Mouse (Mus musculus) midbrain, embryonic 10.5 days (tissue): ENCODE data around the gene Aldh8a1. TPM values are rescaled to one million over a fixed set of nuclear protein-coding genes. Genes with fewer than 3 reads are reported as not detected.

Source experiments
- DNase-seq: peaks from one replicate; pipeline ENCODE4 v3.0.0-alpha.2; 2017; ENCODE audit warnings: low spot score
- H3K27ac ChIP-seq: fragments of 300-500 bp; sonication (generic); replicated peaks from 2 replicates; pipeline ENCODE4 v1.5.1; 2016; ENCODE audit warnings: mild to moderate bottlenecking
- H3K27me3 ChIP-seq: fragments of 300-500 bp; sonication (generic); 2 replicates; pipeline ENCODE4 v1.6.1; 2016; ENCODE audit warnings: low read depth, mild to moderate bottlenecking; ENCODE audit not compliant: poor library complexity, severe bottlenecking
- H3K36me3 ChIP-seq: fragments of 300-500 bp; sonication (generic); 2 replicates; pipeline ENCODE4 v1.6.1; 2016; ENCODE audit warnings: mild to moderate bottlenecking, moderate library complexity
- H3K4me1 ChIP-seq: fragments of 300-500 bp; sonication (generic); 2 replicates; pipeline ENCODE4 v1.6.1; 2016
- H3K4me3 ChIP-seq: fragments of 300-500 bp; sonication (generic); 2 replicates; pipeline ENCODE4 v1.5.1; 2016; ENCODE audit warnings: mild to moderate bottlenecking, moderate library complexity
- H3K9me3 ChIP-seq: fragments of 300-500 bp; sonication (generic); replicated peaks from 2 replicates; pipeline ENCODE4 v1.6.1; 2016; ENCODE audit warnings: mild to moderate bottlenecking
- WGBS: fragments of 180-500 bp; shearing (Covaris S2); methylation state at CpG from one replicate; pipeline ENCODE4 v1.1.7; 2016; 5-methylcytosine and 5-hydroxymethylcytosine counted together
- polyA plus RNA-seq: library from polyadenylated mRNA; unstranded; fragments of >200 nt; fragmentation: Nextera tagmentation; extraction: Ambion mirVana; gene quantifications from 2 replicates; pipeline ENCODE4 v1.2.1, GENCODE M21; 2016

The Aldh8a1 gene
- polyA plus RNA-seq, 1 experiment from 2014 or later: 0.12 TPM

DNA sequence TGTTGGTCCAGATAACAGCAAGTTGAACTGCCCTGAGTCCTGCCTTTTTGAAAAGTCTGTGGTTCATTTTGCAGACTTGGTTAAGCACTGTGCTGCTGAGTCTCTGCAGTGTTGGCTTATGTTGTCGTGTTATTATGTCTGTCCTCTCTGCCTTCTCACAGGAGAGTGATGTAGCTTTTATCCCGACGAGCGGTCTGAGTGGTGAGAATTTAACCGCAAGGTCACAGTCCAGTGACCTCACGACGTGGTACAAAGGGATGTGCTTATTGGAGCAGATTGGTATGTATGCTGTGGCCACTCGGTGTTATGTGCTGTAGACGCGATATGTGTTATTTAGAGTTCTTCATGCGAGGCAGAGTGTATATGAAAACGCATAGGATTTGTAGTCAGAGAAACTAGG lies 25.3 kb upstream of the Aldh8a1 start:
- WGBS: 66% methylated on average over 12 of the region's 12 CpGs
- H3K9me3 ChIP-seq: no peaks in the 10 kb centered on the region
- peaks cover 79% of the 10 kb centered on the region for H3K36me3 ChIP-seq
- H3K4me3 ChIP-seq: no peak overlapping the region
- DNase-seq: no peak
- peaks cover 4% of the 10 kb centered on the region; the same call in 1 of the 2 replicates for H3K4me1 ChIP-seq
- no peaks in the 10 kb centered on the region for H3K27me3 ChIP-seq
- H3K27ac ChIP-seq: no peak overlapping the region

DNA sequence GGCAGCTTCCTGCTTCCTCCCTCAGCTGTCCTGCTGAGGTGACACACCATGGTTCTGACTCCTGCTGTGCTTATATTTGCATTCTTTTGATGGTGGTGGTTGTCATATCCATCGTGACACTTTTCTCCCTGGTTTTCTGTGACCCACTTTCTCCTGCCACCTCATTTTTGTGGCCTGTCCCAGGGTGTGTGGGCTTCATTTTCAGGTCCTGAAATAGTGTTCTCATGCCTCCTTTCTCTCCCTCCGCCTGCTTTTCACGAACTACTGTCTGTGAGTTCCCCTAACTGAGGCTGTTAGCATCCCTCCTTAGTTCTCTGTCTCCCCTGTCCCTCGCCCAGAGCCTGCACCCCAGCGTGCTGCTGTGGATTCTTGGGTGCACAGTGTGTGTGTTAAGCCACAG lies 23.2 kb upstream of the Aldh8a1 start:
- H3K36me3 ChIP-seq: peaks cover 86% of the 10 kb centered on the region
- no peak overlapping the region for H3K4me3 ChIP-seq
- DNase-seq: no peak
- 71% methylated on average over 5 of the region's 5 CpGs for WGBS
- no peaks in the 10 kb centered on the region for H3K9me3 ChIP-seq
- no peaks in the 10 kb centered on the region for H3K27me3 ChIP-seq
- no peak overlapping the region for H3K27ac ChIP-seq
- H3K4me1 ChIP-seq: peaks cover 4% of the 10 kb centered on the region; the same call in 1 of the 2 replicates

DNA sequence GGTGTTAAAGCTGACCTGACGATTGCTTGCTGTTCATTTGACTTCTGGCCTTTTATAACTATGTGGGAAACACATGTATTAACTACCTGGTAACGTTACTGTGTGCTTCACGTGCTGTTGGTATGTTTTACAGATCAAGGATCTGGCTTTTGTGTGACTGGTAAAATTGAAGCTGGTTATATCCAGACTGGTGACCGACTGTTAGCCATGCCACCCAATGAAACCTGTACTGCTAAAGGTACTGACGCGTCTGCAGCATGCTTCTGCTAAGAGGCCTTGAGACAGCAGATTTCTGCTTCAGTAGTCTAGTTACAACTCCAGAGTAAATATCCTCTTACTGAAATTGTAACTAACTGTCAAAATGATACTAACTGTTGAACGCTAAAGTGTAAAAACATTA lies 22.6 kb upstream of the Aldh8a1 start:
- Histone ChIP-seq H3K4me3 (no peak overlapping the region), H3K27me3 (no peaks in the 10 kb centered on the region), H3K9me3 (no peaks in the 10 kb centered on the region), H3K27ac (no peak overlapping the region), H3K4me1 (peaks cover 4% of the 10 kb centered on the region; the same call in 1 of the 2 replicates), H3K36me3 (peaks cover 89% of the 10 kb centered on the region)
- whole genome bisulfite sequencing: 98% methylated on average over 7 of the region's 7 CpGs
- no peak for DNase-seq

DNA sequence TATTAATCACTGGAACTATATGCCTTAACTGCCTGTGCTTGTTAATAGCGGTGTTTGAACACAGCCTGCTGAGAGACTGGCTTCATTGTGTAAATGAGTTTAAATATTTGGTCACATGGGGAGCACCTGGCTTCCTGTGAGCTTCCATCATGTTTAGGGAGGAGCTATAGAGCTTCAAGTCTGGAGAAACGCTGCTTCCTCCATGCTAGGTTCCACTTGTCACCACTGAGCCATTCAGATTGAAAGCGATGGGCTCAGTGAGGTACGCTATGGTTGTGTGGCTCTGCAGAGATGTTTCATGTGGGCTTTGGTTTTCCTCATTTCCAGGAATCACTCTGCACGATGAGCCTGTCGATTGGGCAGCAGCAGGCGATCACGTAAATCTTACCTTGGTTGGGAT lies 19.1 kb upstream of the Aldh8a1 start:
- no peak for DNase-seq
- H3K27ac ChIP-seq: no peak overlapping the region
- WGBS: 91% methylated on average over 8 of the region's 8 CpGs
- no peaks in the 10 kb centered on the region for H3K27me3 ChIP-seq
- H3K4me3 ChIP-seq: no peak overlapping the region
- H3K36me3 ChIP-seq: peaks cover 88% of the 10 kb centered on the region
- no peaks in the 10 kb centered on the region for H3K9me3 ChIP-seq
- H3K4me1 ChIP-seq: no peaks in the 10 kb centered on the region

DNA sequence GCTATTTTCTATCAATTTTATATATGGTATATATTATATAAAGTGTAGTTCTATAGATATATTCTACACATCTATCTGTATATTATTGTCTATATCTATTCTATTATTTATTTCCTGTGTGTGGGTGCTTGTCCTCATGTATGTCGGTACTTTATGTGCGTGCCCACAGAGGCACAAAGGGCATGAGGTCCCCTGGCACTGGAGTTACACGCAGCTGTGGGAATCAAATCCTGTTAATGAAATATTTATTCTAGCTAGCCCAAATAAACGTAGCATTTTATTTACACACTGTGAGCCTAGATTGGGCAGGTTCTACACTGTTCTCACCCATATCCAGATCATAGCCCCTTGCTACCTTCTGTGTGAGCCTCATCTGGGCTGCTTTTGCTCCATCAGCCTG lies 18.0 kb upstream of the Aldh8a1 start:
- no peaks in the 10 kb centered on the region for H3K27me3 ChIP-seq
- peaks cover 88% of the 10 kb centered on the region for H3K36me3 ChIP-seq
- DNase-seq: no peak
- H3K27ac ChIP-seq: no peak overlapping the region
- no peaks in the 10 kb centered on the region for H3K9me3 ChIP-seq
- no peaks in the 10 kb centered on the region for H3K4me1 ChIP-seq
- H3K4me3 ChIP-seq: no peak overlapping the region
- 93% methylated on average over 4 of the region's 4 CpGs for WGBS

DNA sequence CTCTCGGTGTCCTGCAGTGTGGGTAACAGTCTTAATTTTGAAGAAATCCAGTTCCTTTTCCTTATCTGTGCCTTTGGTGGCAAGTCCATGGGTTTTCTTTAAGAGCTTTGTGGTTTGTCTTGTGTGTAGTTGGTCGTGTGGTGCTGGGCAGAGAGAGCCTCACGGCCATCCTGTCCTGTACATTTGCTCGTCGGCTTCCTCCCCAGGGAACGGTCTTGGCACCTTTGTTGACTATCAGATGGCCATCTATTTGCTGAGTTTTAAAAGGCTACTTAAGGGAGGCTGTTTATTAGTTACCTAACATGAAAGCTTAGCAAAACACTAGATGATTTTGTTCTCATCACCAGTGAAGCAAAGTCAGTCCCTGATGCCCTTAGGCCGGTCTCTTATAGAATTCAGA lies 15.2 kb upstream of the Aldh8a1 start:
- no peak for DNase-seq
- Histone ChIP-seq H3K4me1 (no peaks in the 10 kb centered on the region), H3K27me3 (no peaks in the 10 kb centered on the region), H3K4me3 (no peak overlapping the region), H3K27ac (no peak overlapping the region), H3K9me3 (no peaks in the 10 kb centered on the region), H3K36me3 (peaks cover 90% of the 10 kb centered on the region)
- WGBS: 89% methylated on average over 7 of the region's 7 CpGs

DNA sequence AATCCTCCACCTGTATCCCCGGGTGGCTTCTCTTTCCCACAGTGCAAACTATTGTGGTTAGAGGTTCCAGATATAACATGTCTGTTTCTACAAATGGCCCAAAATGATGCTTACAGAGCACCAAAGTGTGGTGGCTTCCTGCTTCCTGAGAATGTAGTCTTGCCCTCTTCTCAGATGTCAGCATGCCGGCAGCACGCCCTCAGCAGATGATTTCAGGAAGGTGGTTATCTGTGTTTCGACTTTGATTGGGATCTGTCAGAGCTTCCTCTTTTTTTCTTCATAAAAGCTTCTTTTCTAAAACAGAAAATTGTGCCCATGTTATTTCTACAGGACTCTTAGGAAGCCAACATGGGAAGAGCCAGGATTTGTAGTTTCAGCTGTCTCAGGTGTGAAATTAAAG lies 13.8 kb upstream of the Aldh8a1 start:
- no peak overlapping the region for H3K27ac ChIP-seq
- DNase-seq: no peak
- peaks cover 95% of the 10 kb centered on the region for H3K36me3 ChIP-seq
- WGBS: 92% methylated on average over 4 of the region's 4 CpGs
- no peaks in the 10 kb centered on the region for H3K9me3 ChIP-seq
- H3K27me3 ChIP-seq: no peaks in the 10 kb centered on the region
- H3K4me1 ChIP-seq: no peaks in the 10 kb centered on the region
- no peak overlapping the region for H3K4me3 ChIP-seq

DNA sequence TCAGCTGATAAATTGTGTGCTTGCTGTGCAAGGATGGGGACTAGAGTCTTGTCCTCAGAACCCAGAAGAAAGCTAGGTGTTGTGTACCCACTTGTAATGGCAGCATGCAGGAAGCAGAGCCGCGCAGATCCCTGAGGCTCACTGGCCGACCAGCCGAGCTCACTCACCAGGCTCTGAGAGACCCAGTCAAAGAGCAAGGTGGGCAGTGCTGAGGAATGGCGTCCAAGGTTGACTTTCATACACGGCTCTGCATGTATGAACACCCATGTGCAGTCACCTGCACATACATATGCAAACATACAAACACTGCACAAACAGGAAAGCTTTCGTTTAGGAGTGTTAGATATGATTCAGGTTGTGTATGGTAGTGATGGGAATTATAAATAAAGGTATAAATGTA lies 12.1 kb upstream of the Aldh8a1 start:
- no peaks in the 10 kb centered on the region for H3K9me3 ChIP-seq
- WGBS: 92% methylated on average over 7 of the region's 7 CpGs
- peaks cover 96% of the 10 kb centered on the region for H3K36me3 ChIP-seq
- H3K27ac ChIP-seq: no peak overlapping the region
- H3K4me1 ChIP-seq: peaks cover 11% of the 10 kb centered on the region
- H3K4me3 ChIP-seq: no peak overlapping the region
- no peaks in the 10 kb centered on the region for H3K27me3 ChIP-seq
- DNase-seq: no peak

DNA sequence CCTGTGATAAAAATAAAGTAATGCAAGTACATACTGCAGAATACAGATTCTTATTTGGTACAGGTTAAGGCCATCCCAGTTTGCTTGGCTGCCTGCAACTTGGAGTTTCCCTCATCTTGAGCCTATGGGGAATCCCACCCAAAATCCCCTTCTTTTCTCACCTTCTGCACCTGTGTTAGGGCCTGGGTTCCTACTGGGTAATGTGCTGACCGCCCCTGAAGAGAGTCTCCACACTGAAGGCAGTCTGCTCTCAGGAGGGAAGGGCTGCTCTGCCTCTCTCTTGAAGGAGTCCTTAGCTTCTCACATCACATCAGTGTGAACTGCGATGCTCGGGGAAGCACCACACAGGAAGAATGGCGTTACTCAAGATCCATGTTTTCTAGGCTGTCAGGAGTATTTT lies 11.2 kb upstream of the Aldh8a1 start:
- 91% methylated on average over 4 of the region's 4 CpGs for WGBS
- Histone ChIP-seq H3K9me3 (no peaks in the 10 kb centered on the region), H3K4me3 (no peak overlapping the region), H3K27me3 (no peaks in the 10 kb centered on the region), H3K36me3 (peaks cover 91% of the 10 kb centered on the region), H3K27ac (no peak overlapping the region), H3K4me1 (peaks cover 12% of the 10 kb centered on the region)
- DNase-seq: no peak

DNA sequence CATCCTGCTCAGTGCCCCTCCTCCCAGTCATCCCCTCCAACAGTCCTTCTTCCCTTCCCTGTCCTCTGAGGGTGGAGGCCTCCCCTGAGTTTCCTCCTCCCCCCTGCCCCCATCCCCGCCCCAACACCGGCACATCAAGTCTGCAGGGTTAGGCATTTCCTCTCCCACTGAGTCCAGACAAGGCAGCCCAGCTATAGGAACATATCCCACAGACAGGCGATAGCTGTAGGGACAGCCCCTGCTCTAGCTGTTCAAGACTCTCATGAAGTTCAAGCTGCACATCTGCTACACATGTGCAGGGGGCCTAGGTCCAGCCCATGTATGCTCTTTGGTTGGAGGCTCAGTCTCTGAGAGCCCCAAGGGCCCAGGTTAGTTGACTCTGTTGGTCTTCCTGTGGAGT lies 10.6 kb upstream of the Aldh8a1 start:
- 76% methylated on average over 3 of the region's 3 CpGs for WGBS
- Histone ChIP-seq H3K36me3 (peaks cover 87% of the 10 kb centered on the region), H3K27me3 (no peaks in the 10 kb centered on the region)

DNA sequence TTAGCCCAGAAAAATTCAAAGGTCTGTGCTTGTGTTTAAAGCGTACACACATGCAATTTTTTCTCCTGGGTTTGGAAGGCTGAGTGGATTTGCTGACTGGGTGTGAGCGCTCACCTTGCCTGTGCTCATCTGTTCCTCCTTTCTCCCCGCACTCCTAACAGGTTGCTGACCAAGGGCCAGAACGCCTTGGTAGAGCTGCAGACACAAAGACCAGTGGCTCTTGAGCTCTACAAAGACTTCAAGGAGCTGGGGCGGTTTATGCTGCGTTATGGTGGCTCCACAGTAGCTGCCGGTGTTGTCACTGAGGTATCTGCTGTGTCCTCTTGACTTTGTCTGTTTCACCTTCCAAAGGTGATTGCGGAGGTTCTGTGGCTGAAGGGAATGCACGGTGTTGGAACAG lies 9.6 kb upstream of the Aldh8a1 start:
- Histone ChIP-seq H3K4me3 (no peak overlapping the region), H3K36me3 (peaks cover 78% of the 10 kb centered on the region)

More for the DNA sequence above, 10.6 kb upstream of the Aldh8a1 start:
- peaks cover 12% of the 10 kb centered on the region for H3K4me1 ChIP-seq
- no peak overlapping the region for H3K4me3 ChIP-seq
- H3K27ac ChIP-seq: no peak overlapping the region
- no peaks in the 10 kb centered on the region for H3K9me3 ChIP-seq
- no peak for DNase-seq

DNA sequence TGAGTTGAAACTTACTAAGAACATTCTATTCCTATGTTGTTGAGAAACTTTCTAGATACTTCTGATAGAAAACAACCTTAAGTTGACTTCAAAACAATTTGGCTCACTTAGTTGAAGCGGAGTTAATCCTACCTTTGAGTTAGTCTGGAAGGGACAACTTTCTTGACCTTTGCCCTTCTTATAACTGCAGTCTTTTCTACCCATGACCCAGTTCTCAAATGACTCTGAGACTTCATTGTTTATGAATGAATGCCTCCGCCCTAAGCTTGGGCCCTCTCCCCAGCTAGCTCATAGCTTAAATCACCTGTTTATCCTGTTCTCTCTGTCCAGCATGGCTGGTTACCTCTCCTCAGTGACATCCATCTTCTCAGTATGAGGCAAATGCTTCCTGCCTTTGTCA lies 7.5 kb upstream of the Aldh8a1 start:
- WGBS: 46% methylated on average over 2 of the region's 2 CpGs
- Histone ChIP-seq H3K4me3 (no peak overlapping the region), H3K27ac (no peak overlapping the region), H3K27me3 (no peaks in the 10 kb centered on the region), H3K4me1 (peaks cover 12% of the 10 kb centered on the region), H3K36me3 (peaks cover 58% of the 10 kb centered on the region), H3K9me3 (no peaks in the 10 kb centered on the region)
- no peak for DNase-seq

More for the DNA sequence above, 9.6 kb upstream of the Aldh8a1 start:
- WGBS: 92% methylated on average over 9 of the region's 9 CpGs
- Histone ChIP-seq H3K4me1 (peaks cover 12% of the 10 kb centered on the region), H3K27me3 (no peaks in the 10 kb centered on the region), H3K9me3 (no peaks in the 10 kb centered on the region), H3K27ac (no peak overlapping the region)
- no peak for DNase-seq

DNA sequence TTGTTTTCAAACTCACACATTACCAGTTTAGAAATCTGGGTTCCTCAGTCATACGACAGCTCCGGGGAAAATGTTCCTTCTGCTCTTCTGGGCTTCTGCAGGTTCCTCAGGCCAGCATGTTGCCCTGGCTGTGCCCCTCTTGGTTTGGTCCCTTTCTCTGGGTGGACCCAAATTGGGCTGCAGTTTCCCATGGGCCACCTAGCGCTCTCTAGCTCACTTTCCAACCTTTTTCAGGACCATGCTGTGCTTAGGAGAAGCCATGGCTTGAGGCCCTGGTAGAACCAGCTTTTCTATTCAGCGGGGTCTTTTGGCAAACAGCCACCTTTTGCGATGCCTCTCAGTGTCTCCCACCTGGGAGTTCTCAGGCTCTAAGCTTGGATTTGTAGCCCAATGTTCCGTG lies 4.8 kb upstream of the Aldh8a1 start:
- Histone ChIP-seq H3K4me1 (peaks cover 17% of the 10 kb centered on the region), H3K9me3 (no peaks in the 10 kb centered on the region), H3K4me3 (no peak overlapping the region), H3K27me3 (no peaks in the 10 kb centered on the region), H3K27ac (no peak overlapping the region), H3K36me3 (peaks cover 31% of the 10 kb centered on the region)
- DNase-seq: no peak
- 94% methylated on average over 6 of the region's 6 CpGs for whole genome bisulfite sequencing
